Mouse (Mus musculus): ENCODE data around the gene Ccl1. TPM values are rescaled to one million over a fixed set of nuclear protein-coding genes. Genes with fewer than 3 reads are reported as not detected.

Gene Ccl1
- polyA plus RNA-seq, 1 experiment from 2014 or later, result not detected

- 67% methylated on average over 5 of the region's 5 CpGs for WGBS
- Histone ChIP-seq H3K4me3 (no peak overlapping the region), H3K27me3 (replicated peaks) (peaks cover 20% of the 10 kb centered on the region), H3K27ac (ENCODE audit: poor library complexity, severe bottlenecking) (no peak overlapping the region), H3K4me1 (replicated peaks) (no peaks in the 10 kb centered on the region), H3K4me2 (no peak overlapping the region), H3K9me3 (replicated peaks) (no peaks in the 10 kb centered on the region), H3K9ac (no peak overlapping the region), H3K36me3 (no peaks in the 10 kb centered on the region)
- ATAC-seq (ENCODE audit: insufficient number of reproducible peaks, low FRiP score), result no peak
Measured at GRCm38 (mm10) chr11:82178161-82178560, 127.3 kb downstream of the Ccl1 start.

DNA sequence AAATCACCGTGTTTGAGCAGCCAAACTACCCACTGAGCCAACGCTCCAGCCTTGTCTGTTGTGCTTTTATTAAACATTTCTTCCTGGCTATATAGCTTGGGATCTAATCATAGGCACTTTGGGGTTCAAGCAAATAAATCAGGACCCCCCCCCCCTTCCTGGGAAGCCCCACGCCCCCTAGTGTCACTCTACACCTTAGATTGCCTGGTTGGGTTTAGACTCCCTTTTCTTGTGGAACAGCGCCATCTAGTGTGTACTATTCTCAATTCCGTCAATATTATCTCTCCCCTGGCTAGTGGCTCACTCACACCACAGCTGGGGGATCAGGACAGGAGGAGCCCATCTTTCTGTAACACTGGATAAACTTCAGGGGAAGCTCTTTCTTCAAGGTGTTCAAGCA lies 127.8 kb downstream of the Ccl1 start:
- no peak overlapping the region for H3K4me2 ChIP-seq
- H3K9ac ChIP-seq, result no peak overlapping the region
- H3K36me3 ChIP-seq, result no peaks in the 10 kb centered on the region
- WGBS, result 30% methylated on average over 5 of the region's 5 CpGs
- H3K4me1 ChIP-seq (replicated peaks), result no peaks in the 10 kb centered on the region
- no peak overlapping the region for H3K4me3 ChIP-seq
- ATAC-seq (ENCODE audit: insufficient number of reproducible peaks, low FRiP score), result 0 out of 2 replicates have a peak, but pooled peaks have one; percentile 25
- no peaks in the 10 kb centered on the region for H3K9me3 ChIP-seq (replicated peaks)
- H3K27me3 ChIP-seq (replicated peaks), result peaks cover 20% of the 10 kb centered on the region
- H3K27ac ChIP-seq (ENCODE audit: poor library complexity, severe bottlenecking), result no peak overlapping the region

DNA sequence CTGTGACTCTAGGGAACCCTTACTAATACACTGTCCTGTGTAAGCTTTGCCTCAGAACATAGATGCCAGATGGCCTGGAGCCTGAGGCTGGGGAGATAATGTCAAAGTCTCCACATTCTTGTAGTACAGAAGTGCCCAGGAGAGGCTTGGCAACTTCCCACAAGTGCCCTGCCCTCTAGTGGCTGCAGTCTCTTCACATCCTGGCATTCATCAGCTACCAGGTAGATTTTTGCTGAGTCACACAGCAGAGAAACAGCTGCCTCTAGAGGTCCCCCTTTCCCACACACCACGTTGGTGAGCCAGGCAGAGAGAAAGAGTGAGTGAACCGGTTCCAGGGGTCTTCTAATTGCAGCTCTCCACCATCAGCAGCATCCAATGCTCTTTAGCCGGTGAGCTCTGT lies 130.7 kb downstream of the Ccl1 start:
- H3K4me1 ChIP-seq (replicated peaks), result no peaks in the 10 kb centered on the region
- H3K9me3 ChIP-seq (replicated peaks), result no peaks in the 10 kb centered on the region
- WGBS, result 14% methylated on average over 3 of the region's 3 CpGs
- no peak for ATAC-seq (ENCODE audit: insufficient number of reproducible peaks, low FRiP score)
- H3K4me3 ChIP-seq, result no peak overlapping the region
- H3K36me3 ChIP-seq, result no peaks in the 10 kb centered on the region
- H3K27ac ChIP-seq (ENCODE audit: poor library complexity, severe bottlenecking), result no peak overlapping the region
- peaks cover 12% of the 10 kb centered on the region for H3K27me3 ChIP-seq (replicated peaks)
- no peak overlapping the region for H3K9ac ChIP-seq
- H3K4me2 ChIP-seq, result no peak overlapping the region

- Histone ChIP-seq H3K4me1 (replicated peaks) (no peaks in the 10 kb centered on the region), H3K27ac (ENCODE audit: poor library complexity, severe bottlenecking) (no peak overlapping the region), H3K27me3 (replicated peaks) (peaks cover 2% of the 10 kb centered on the region; the same call in 1 of the 2 replicates), H3K36me3 (no peaks in the 10 kb centered on the region), H3K4me3 (no peak overlapping the region), H3K9ac (no peak overlapping the region), H3K4me2 (no peak overlapping the region), H3K9me3 (replicated peaks) (0 out of 2 replicates have a peak, but pooled peaks cover 4% of the 10 kb centered on the region)
- ATAC-seq (ENCODE audit: insufficient number of reproducible peaks, low FRiP score), result no peak
- WGBS, result 66% methylated on average over 2 of the region's 2 CpGs
Measured at GRCm38 (mm10) chr11:82173491-82173890, 132.0 kb downstream of the Ccl1 start.

DNA sequence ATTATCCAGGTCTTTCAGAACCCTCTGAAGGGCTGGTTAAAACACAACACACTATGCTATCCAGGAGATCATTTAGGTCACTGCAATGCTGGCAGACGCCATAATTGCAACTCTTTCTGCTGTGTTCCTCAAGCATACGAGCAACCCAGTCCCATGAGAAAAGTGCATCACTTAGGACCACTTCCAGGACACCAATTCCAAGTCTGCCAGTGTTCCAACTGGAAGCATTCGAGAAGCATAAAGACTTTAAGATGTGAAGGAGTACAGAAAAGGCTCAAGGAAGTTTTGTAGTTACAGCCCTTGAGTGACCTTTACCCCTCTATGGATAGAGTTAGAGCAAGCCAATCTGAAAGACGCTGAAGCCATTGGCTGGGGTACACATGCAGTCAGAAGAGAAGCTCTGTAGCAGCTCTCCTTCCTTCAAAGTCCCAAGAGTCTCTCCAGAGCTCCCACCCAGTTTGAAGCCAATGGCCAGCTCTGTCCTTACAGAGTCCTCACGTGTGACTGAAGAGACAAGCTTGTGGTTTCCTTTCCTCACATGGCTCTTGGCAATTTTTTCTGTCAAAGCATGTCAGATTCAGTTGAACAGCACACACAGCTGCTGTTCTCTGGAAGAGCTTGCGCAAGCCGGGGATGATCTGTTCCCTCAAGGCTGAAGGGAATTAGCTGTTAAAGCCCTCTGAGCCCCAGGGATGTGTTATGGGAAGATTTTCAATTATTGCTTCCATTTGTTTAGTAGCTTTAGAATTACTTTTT lies 134.0 kb downstream of the Ccl1 start:
- no peak overlapping the region for H3K27ac ChIP-seq (ENCODE audit: poor library complexity, severe bottlenecking)
- 66% methylated on average over 7 of the region's 7 CpGs for WGBS
- no peak overlapping the region for H3K4me2 ChIP-seq
- H3K9me3 ChIP-seq (replicated peaks), result 0 out of 2 replicates have a peak, but pooled peaks cover 4% of the 10 kb centered on the region
- H3K36me3 ChIP-seq, result no peaks in the 10 kb centered on the region
- ATAC-seq (ENCODE audit: insufficient number of reproducible peaks, low FRiP score), result no peak
- H3K27me3 ChIP-seq (replicated peaks), result no peaks in the 10 kb centered on the region
- H3K4me3 ChIP-seq, result no peak overlapping the region
- H3K9ac ChIP-seq, result no peak overlapping the region
- no peaks in the 10 kb centered on the region for H3K4me1 ChIP-seq (replicated peaks)

GRCm38 (mm10) chr11:82169456-82169855 lies 136.0 kb downstream of the Ccl1 start:
- H3K27ac ChIP-seq (ENCODE audit: poor library complexity, severe bottlenecking), result no peak overlapping the region
- H3K9ac ChIP-seq, result no peak overlapping the region
- no peak overlapping the region for H3K4me2 ChIP-seq
- H3K27me3 ChIP-seq (replicated peaks), result no peaks in the 10 kb centered on the region
- H3K9me3 ChIP-seq (replicated peaks), result 0 out of 2 replicates have a peak, but pooled peaks cover 4% of the 10 kb centered on the region
- no peaks in the 10 kb centered on the region for H3K4me1 ChIP-seq (replicated peaks)
- no peak for ATAC-seq (ENCODE audit: insufficient number of reproducible peaks, low FRiP score)
- H3K4me3 ChIP-seq, result no peak overlapping the region
- no peaks in the 10 kb centered on the region for H3K36me3 ChIP-seq
- 87% methylated on average over 4 of the region's 4 CpGs for WGBS

DNA sequence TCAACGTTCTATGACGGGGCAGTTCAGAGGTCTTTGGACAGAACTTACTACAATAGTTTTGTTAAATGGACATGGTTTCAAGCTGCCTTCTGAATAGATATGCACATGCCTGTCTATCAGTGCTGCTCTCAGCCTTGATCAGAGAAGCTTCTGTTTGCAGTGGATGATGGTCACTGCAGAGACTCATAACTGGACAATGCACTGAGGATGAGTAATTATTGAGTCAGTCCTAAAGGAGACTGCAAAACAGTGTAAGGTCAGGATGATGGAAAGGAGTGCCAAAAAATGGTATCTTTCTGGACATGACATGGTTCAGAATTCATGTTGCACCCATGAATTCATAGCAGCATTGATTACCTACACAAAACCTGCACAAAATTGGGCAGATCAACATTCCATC lies 137.2 kb downstream of the Ccl1 start:
- Histone ChIP-seq H3K4me2 (no peak overlapping the region), H3K36me3 (no peaks in the 10 kb centered on the region), H3K27ac (ENCODE audit: poor library complexity, severe bottlenecking) (no peak overlapping the region), H3K9me3 (replicated peaks) (0 out of 2 replicates have a peak, but pooled peaks cover 4% of the 10 kb centered on the region), H3K27me3 (replicated peaks) (no peaks in the 10 kb centered on the region), H3K9ac (no peak overlapping the region), H3K4me3 (no peak overlapping the region), H3K4me1 (replicated peaks) (no peaks in the 10 kb centered on the region)
- 92% methylated on average over 2 of the region's 2 CpGs for WGBS
- no peak for ATAC-seq (ENCODE audit: insufficient number of reproducible peaks, low FRiP score)

DNA sequence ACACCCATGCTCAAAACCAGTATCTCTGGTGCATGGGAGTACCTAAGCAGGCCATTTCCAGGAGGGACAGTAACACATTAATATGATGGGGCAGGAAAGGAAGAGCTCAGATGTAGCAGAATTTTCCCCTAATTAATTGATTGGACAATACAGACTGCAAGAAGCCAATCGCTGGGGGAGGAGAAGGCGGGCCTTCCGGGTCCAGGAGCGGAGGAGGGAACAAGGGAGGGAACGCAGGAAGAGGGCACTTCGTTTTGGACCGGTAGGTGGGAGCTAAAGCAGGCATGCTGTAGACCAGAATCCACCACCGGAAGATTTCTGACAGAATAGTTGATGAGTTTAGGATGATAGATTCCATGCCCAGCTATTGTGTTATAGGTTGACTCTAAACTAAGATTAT lies 142.2 kb downstream of the Ccl1 start:
- Histone ChIP-seq H3K9ac (no peak overlapping the region), H3K36me3 (no peaks in the 10 kb centered on the region), H3K4me2 (no peak overlapping the region), H3K27ac (ENCODE audit: poor library complexity, severe bottlenecking) (no peak overlapping the region), H3K4me3 (no peak overlapping the region), H3K4me1 (replicated peaks) (no peaks in the 10 kb centered on the region), H3K27me3 (replicated peaks) (no peaks in the 10 kb centered on the region), H3K9me3 (replicated peaks) (no peaks in the 10 kb centered on the region)
- no peak for ATAC-seq (ENCODE audit: insufficient number of reproducible peaks, low FRiP score)
- 63% methylated on average over 8 of the region's 8 CpGs for WGBS

GRCm38 (mm10) chr11:82159126-82159525 lies 146.4 kb downstream of the Ccl1 start:
- Histone ChIP-seq H3K4me1 (replicated peaks) (no peaks in the 10 kb centered on the region), H3K4me3 (no peak overlapping the region), H3K27ac (ENCODE audit: poor library complexity, severe bottlenecking) (no peak overlapping the region), H3K36me3 (no peaks in the 10 kb centered on the region), H3K9me3 (replicated peaks) (no peaks in the 10 kb centered on the region), H3K27me3 (replicated peaks) (no peaks in the 10 kb centered on the region), H3K9ac (no peak overlapping the region), H3K4me2 (no peak overlapping the region)
- ATAC-seq (ENCODE audit: insufficient number of reproducible peaks, low FRiP score), result no peak
- 94% methylated on average over 2 of the region's 2 CpGs for WGBS

DNA sequence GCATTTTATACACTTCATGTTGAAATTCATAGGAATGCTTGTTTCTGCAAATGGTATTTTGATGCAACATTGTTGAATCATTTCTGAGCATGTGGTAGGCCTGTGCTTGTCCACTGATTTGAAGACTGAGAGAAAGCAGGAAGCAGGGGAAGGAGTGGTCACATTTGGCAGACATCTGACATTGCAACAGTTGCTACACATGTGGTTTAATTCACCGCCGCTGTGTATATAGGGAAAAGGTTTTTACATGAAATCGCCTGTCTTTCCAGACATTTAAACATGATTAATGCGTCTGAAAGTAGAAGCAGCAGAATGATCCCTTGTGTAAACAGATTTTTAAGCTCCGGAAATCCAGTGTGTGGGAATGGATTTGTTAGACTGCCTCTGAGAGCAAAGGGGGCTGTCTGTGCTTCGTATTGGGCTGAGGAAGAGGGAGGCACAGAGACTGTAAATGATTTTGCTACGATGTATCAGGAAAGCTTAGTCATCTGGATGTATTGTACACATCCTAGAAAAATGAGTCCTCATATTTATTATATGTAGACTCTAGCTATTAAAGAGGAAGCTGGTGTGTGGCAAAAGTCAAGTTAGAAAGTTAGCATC lies 165.9 kb downstream of the Ccl1 start:
- Histone ChIP-seq H3K4me2 (no peak overlapping the region), H3K36me3 (no peaks in the 10 kb centered on the region), H3K4me3 (no peak overlapping the region), H3K4me1 (replicated peaks) (no peaks in the 10 kb centered on the region), H3K9me3 (replicated peaks) (no peaks in the 10 kb centered on the region), H3K27ac (ENCODE audit: poor library complexity, severe bottlenecking) (no peak overlapping the region), H3K27me3 (replicated peaks) (no peaks in the 10 kb centered on the region), H3K9ac (no peak overlapping the region)
- 69% methylated on average over 7 of the region's 7 CpGs for WGBS
- no peak for ATAC-seq (ENCODE audit: insufficient number of reproducible peaks, low FRiP score)

GRCm38 (mm10) chr11:82136196-82136595 lies 169.3 kb downstream of the Ccl1 start:
- Histone ChIP-seq H3K27me3 (replicated peaks) (no peaks in the 10 kb centered on the region), H3K36me3 (no peaks in the 10 kb centered on the region), H3K9me3 (replicated peaks) (no peaks in the 10 kb centered on the region), H3K4me1 (replicated peaks) (no peaks in the 10 kb centered on the region), H3K4me2 (no peak overlapping the region), H3K27ac (ENCODE audit: poor library complexity, severe bottlenecking) (no peak overlapping the region), H3K9ac (no peak overlapping the region), H3K4me3 (no peak overlapping the region)
- 65% methylated on average over 2 of the region's 2 CpGs for WGBS
- no peak for ATAC-seq (ENCODE audit: insufficient number of reproducible peaks, low FRiP score)
